Mouse (Mus musculus) heart, embryonic 16.5 days (tissue): ENCODE measurements around the gene Maea. TPM values are rescaled to one million over a fixed set of nuclear protein-coding genes. Genes with fewer than 3 reads are reported as not detected.

Experiments
- ATAC-seq: fragments of 200-750 bp; cut with Nextera tagmentation; replicated peaks from 2 replicates; pipeline ENCODE4 v1.8.0; 2017; ENCODE audit warnings: moderate number of reproducible peaks; ENCODE audit not compliant: insufficient read depth, low FRiP score; ENCODE audit errors: extremely low read depth
- H3K27ac ChIP-seq: fragments of 300-500 bp; sonication (generic); 2 replicates; pipeline ENCODE4 v1.5.1; 2014; ENCODE audit warnings: mild to moderate bottlenecking, low read length, control low read depth, moderate library complexity
- H3K27me3 ChIP-seq: fragments of 300-500 bp; sonication (generic); 2 replicates; pipeline ENCODE4 v1.6.1; 2014; ENCODE audit warnings: low read length, mixed read lengths; ENCODE audit not compliant: control insufficient read depth, insufficient read depth
- H3K36me3 ChIP-seq: fragments of 300-500 bp; sonication (generic); 2 replicates; pipeline ENCODE4 v1.6.1; 2014; ENCODE audit not compliant: control insufficient read depth, insufficient read depth
- H3K4me1 ChIP-seq: fragments of 300-500 bp; sonication (generic); 2 replicates; pipeline ENCODE4 v1.6.1; 2014; ENCODE audit warnings: low read length, mixed read lengths; ENCODE audit not compliant: control insufficient read depth, insufficient read depth
- H3K4me2 ChIP-seq: fragments of 300-500 bp; sonication (generic); 2 replicates; pipeline ENCODE4 v1.6.1; 2014; ENCODE audit warnings: low read depth, mild to moderate bottlenecking, control low read depth, low read length
- H3K4me3 ChIP-seq: fragments of 300-500 bp; sonication (generic); 2 replicates; pipeline ENCODE4 v1.5.1; 2014; ENCODE audit warnings: mild to moderate bottlenecking, control low read depth, low read length
- H3K9ac ChIP-seq: fragments of 300-500 bp; sonication (generic); 2 replicates; pipeline ENCODE4 v1.6.1; 2014; ENCODE audit warnings: low read length, control low read depth
- H3K9me3 ChIP-seq: fragments of 300-500 bp; sonication (generic); replicated peaks from 2 replicates; pipeline ENCODE4 v1.6.1; 2016; ENCODE audit warnings: low read length; ENCODE audit not compliant: control insufficient read depth
- WGBS: fragments of 180-500 bp; shearing (Covaris S2); extraction: QIAGEN DNeasy Blood & Tissue Kit; methylation state at CpG from one replicate; pipeline ENCODE4 v1.1.7; 2014; 5-methylcytosine and 5-hydroxymethylcytosine counted together
- polyA plus RNA-seq: library from polyadenylated mRNA; unstranded; fragments of >200 nt; fragmentation: Nextera tagmentation; extraction: Ambion mirVana; gene quantifications from 2 replicates; pipeline ENCODE4 v1.2.1, GENCODE M21; 2015

Maea gene
- polyA plus RNA-seq, 1 experiment from 2014 or later = 145 TPM

DNA sequence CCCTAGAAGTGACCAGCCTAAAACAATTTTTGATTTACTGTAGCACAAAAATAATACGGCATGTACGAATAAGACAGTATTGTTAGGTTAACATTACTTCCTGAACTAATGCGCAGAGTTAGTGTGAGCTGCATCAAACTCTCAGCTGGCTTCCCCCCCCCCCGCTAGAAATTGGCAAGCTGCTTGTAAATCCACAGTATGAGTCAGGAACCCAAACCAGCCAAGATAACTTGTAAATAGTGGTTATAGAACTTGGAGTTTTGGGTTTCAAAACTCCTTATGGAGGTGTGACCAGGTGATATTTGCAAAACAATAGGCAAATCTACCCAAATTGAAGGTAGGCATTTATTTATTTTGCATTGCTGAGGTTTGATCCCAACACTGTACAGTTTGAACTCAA lies 14.4 kb downstream of the Maea start:
- Histone ChIP-seq H3K4me1 (peaks cover 24% of the 10 kb centered on the region), H3K27me3 (no peaks in the 10 kb centered on the region), H3K9me3 (no peaks in the 10 kb centered on the region), H3K4me2 (no peak overlapping the region), H3K4me3 (no peak overlapping the region), H3K9ac (no peak overlapping the region), H3K36me3 (0 out of 2 replicates have a peak, but pooled peaks cover 2% of the 10 kb centered on the region), H3K27ac (no peak overlapping the region)
- 90% methylated on average over 3 of the region's 4 CpGs for WGBS
- no peak for ATAC-seq

DNA sequence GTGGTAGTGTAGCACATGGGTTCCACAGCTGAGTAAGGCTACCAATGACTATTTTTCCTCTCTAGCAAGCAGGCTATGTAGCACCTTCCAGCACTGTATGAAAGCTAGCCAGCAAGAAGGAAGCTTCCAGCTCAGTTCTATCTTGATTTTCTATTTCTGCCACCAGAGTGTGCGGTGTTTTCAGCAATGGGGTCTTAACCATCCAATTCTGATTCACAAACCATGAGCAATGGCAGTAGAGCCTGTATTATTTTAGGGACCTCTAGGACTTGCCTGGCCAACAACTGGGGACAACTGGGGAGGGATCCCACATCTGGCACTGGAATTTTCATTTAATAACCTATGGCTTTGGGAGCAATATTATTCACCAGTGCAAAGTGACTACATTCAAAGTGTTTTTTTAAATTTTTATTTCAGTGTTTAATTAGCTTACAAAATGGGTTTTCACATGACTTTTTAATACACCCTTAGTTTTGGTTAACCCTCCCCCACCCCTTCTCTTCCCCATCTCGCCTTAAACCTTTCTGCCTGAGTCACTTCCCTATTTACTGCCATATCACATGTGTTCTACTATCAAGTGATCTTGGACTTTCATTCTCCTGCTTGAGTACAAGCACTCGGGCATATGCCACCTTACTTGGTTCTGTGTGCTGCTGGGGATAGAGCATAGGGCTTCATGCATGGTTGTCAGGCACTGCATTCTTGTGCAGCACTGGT lies 16.4 kb downstream of the Maea start:
- Histone ChIP-seq H3K9ac (no peak overlapping the region), H3K4me2 (no peak overlapping the region; the same call in 1 of the 2 replicates), H3K27ac (no peak overlapping the region; the same call in 1 of the 2 replicates), H3K4me1 (peaks cover 21% of the 10 kb centered on the region), H3K4me3 (no peak overlapping the region), H3K27me3 (no peaks in the 10 kb centered on the region), H3K36me3 (no peaks in the 10 kb centered on the region), H3K9me3 (no peaks in the 10 kb centered on the region)
- WGBS = 65% methylated on average over 3 of the region's 3 CpGs
- ATAC-seq = no peak

DNA sequence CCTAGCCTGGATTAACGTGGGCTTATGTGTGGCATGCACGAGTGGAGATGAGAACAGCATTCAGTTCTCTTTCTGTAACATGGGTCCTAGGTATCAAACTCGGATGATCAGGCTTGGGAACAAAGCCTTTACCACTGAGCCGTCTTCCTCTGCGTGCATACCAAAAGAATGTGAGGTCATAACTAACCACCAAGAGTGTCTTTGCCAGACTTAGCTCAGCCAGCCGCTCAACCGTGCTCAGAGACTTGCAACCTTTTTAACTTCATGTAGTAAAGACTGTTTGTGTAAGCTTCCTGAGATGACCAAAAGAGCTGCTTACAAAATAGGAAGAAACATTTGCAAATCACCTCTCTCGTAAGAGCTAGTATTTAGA lies 16.9 kb downstream of the Maea start:
- 60% methylated on average over 8 of the region's 8 CpGs for WGBS
- Histone ChIP-seq H3K4me1 (peaks cover 26% of the 10 kb centered on the region), H3K9ac (no peak overlapping the region), H3K4me3 (no peak overlapping the region), H3K27ac (no peak overlapping the region; the same call in 1 of the 2 replicates), H3K9me3 (no peaks in the 10 kb centered on the region), H3K36me3 (no peaks in the 10 kb centered on the region), H3K4me2 (no peak overlapping the region; the same call in 1 of the 2 replicates), H3K27me3 (no peaks in the 10 kb centered on the region)
- ATAC-seq = no peak

DNA sequence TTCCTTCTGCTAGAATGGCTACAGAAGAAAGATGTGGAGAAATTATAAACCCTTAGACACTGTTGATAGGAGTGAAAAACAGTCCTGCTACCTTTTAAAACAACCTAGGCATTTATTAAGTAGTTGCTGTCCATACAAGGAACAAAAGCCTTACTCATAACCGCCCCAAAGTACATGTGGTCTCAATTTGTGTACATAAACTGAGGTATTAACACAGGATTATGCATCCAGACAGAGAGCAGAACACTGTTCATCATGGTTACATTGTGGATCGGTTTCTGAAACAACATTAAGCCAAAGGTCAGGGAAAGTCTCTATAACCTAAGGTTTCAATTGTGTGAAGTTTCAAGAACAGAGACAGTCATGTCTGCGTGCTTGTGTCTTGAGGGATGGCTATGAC lies 17.7 kb downstream of the Maea start:
- no peak for ATAC-seq
- Histone ChIP-seq H3K9ac (no peak overlapping the region), H3K27ac (no peak overlapping the region), H3K9me3 (no peaks in the 10 kb centered on the region), H3K4me3 (no peak overlapping the region), H3K4me2 (no peak overlapping the region), H3K36me3 (no peaks in the 10 kb centered on the region), H3K4me1 (peaks cover 25% of the 10 kb centered on the region), H3K27me3 (no peaks in the 10 kb centered on the region)
- WGBS = 76% methylated on average over 3 of the region's 3 CpGs

DNA sequence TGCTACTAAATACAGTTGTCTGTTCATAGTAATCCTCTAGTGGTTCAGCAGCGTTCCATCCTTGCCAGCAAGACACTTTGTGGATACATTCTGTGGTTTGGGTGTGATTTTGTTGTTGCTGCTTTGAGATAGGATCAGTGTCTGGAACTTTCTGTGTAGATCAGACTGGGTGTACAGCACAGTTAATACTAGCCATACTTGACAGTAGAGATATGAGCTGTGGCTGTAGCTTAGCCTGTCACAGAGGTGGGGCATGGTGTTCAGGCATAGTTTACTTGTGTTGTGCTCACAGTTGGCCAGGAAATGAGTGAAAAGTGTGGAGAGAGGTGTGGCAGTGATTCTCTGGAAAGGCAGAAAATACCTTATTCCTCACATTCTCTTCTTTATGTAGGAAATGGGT lies 22.2 kb downstream of the Maea start:
- peaks cover 17% of the 10 kb centered on the region for H3K36me3 ChIP-seq
- ATAC-seq = no peak
- WGBS = 78% methylated on average over 1 of the region's 1 CpGs
- no peak overlapping the region for H3K4me3 ChIP-seq
- H3K27ac ChIP-seq = no peak overlapping the region
- no peak overlapping the region for H3K9ac ChIP-seq
- no peaks in the 10 kb centered on the region for H3K9me3 ChIP-seq
- peaks cover 14% of the 10 kb centered on the region for H3K4me1 ChIP-seq
- no peaks in the 10 kb centered on the region for H3K27me3 ChIP-seq
- H3K4me2 ChIP-seq = no peak overlapping the region

DNA sequence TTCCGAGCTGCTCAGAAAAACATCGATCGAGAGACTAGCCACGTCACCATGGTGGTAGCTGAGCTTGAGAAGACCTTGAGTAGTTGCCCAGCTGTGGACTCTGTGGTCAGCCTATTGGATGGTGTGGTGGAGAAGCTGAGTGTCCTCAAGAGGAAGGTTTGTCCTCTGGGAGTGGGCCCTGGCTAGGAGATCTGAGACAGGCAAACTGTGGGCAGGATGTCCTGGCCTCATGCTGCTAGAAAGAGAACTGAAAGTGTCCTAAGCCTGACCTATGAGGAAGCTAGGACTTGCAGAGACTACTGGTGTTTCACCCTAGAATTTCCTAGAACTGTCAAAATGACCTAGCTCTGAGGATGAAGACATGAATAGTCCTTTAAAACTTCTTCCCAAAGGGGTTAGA lies 23.2 kb downstream of the Maea start:
- Histone ChIP-seq H3K4me3 (no peak overlapping the region), H3K27me3 (no peaks in the 10 kb centered on the region), H3K4me2 (no peak overlapping the region), H3K36me3 (peaks cover 23% of the 10 kb centered on the region), H3K9me3 (no peaks in the 10 kb centered on the region), H3K4me1 (peaks cover 11% of the 10 kb centered on the region), H3K27ac (no peak overlapping the region), H3K9ac (no peak overlapping the region)
- ATAC-seq = no peak
- WGBS = 95% methylated on average over 4 of the region's 4 CpGs

DNA sequence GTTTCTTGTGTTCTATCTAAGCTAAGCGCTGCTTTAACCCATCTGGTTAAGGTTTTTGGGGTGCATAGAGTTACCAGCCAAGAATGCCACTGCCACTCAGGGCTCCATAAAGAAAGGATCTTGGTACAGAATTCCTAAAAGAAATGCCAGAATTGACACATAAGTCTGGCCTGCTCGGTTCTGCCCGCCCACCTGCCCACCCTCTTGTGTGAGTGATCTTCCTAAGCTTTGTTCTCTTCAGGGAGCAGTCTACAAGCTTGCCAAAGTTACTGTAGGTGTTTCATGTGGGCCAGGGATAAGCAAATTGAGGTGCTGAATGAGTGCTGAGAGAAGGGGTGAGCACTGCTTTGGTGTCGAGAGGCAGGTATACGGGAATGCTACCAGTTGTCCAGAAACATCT lies 28.0 kb downstream of the Maea start:
- Histone ChIP-seq H3K27ac (no peak overlapping the region), H3K4me1 (no peaks in the 10 kb centered on the region), H3K36me3 (peaks cover 51% of the 10 kb centered on the region), H3K4me2 (no peak overlapping the region), H3K4me3 (no peak overlapping the region), H3K27me3 (no peaks in the 10 kb centered on the region), H3K9me3 (no peaks in the 10 kb centered on the region), H3K9ac (no peak overlapping the region)
- 85% methylated on average over 5 of the region's 5 CpGs for WGBS
- no peak for ATAC-seq

DNA sequence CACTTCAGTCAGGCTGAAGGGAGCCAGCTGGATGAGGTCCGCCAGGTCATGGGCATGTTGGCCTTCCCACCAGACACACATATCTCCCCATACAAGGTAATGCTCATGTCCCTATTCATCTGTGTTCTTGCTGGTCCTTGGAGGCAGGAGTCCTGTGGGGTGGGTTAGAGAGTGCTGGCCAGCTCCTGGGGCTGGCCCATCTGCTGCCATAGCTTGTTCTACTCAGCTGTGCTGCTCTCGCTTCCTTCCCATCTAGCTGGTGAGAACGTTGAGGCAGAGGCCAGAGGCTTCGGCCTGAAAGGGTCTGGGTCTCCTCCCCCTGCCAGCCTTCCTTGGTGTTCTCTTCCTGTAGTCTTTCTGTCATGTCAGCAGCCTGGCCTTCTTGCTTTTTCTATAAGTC lies 33.3 kb downstream of the Maea start:
- Histone ChIP-seq H3K9me3 (no peaks in the 10 kb centered on the region), H3K36me3 (peaks cover 59% of the 10 kb centered on the region), H3K4me2 (no peak overlapping the region), H3K9ac (no peak overlapping the region), H3K4me3 (no peak overlapping the region), H3K4me1 (no peaks in the 10 kb centered on the region), H3K27me3 (no peaks in the 10 kb centered on the region), H3K27ac (no peak overlapping the region)
- no peak for ATAC-seq
- 87% methylated on average over 4 of the region's 4 CpGs for WGBS

DNA sequence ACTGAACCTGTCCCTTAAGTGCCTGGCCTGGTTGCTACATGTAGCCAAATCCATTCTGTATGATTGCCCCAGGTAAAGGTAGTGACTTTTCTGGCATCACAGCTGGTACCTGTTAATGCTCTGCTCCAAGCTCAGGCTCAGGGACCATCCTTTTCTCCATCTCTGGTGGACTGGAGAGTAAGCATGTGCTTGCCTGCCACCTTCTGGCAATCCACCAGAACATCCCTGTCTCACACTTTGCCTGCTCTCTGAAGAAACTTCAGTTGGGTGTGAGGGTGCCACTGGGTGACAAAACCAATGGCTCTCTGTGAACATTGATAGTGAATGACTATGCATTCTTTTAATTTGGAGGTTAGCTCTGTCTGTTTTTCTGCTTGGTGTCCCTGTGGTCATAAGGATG lies 35.8 kb downstream of the Maea start:
- Histone ChIP-seq H3K4me3 (no peak overlapping the region), H3K36me3 (peaks cover 45% of the 10 kb centered on the region), H3K4me2 (no peak overlapping the region), H3K4me1 (no peaks in the 10 kb centered on the region), H3K9ac (no peak overlapping the region), H3K9me3 (no peaks in the 10 kb centered on the region), H3K27me3 (no peaks in the 10 kb centered on the region), H3K27ac (no peak overlapping the region)
- no peak for ATAC-seq
